Mouse (Mus musculus) ES-E14 (cell line): ENCODE results near the gene 4930590J08Rik. TPM values are rescaled to one million over a fixed set of nuclear protein-coding genes. Genes with fewer than 3 reads are reported as not detected.

Source experiments
- DNase-seq: peaks from one replicate; pipeline ENCODE4 v3.0.0-alpha.2; 2013; ENCODE audit warnings: low read depth, low spot score
- H3K27ac ChIP-seq: 2 replicates; pipeline ENCODE4 v1.5.1; 2012; ENCODE audit warnings: low read depth, mild to moderate bottlenecking, low read length, moderate library complexity, mixed read lengths; ENCODE audit not compliant: poor library complexity, insufficient read depth, severe bottlenecking
- H3K36me3 ChIP-seq: 2 replicates; pipeline ENCODE4 v1.6.1; 2012; ENCODE audit warnings: mild to moderate bottlenecking, low read length, moderate library complexity, mixed read lengths; ENCODE audit not compliant: control insufficient read depth, poor library complexity, insufficient read depth, severe bottlenecking
- H3K4me1 ChIP-seq, 2 experiments: fragments of 150-350 bp in 1 of 2; sonication (generic) in 1 of 2; 2 replicates each; pipeline ENCODE4 v1.6.1; 2012; ENCODE audit warnings: low read length in 2 of 2, mild to moderate bottlenecking in 1 of 2, mixed read lengths in 1 of 2; ENCODE audit not compliant: control insufficient read depth in 2 of 2, insufficient read depth in 2 of 2, poor library complexity in 1 of 2
- H3K4me3 ChIP-seq, 2 experiments: fragments of 150-350 bp in 1 of 2; sonication (generic) in 1 of 2; 2 replicates each; pipeline ENCODE4 v1.5.1; 2012; ENCODE audit warnings: low read length in 2 of 2, low read depth in 1 of 2, mild to moderate bottlenecking in 1 of 2, mixed read lengths in 1 of 2; ENCODE audit not compliant: insufficient read depth in 1 of 2, poor library complexity in 1 of 2, severe bottlenecking in 1 of 2
- H3K9ac ChIP-seq: 2 replicates; pipeline ENCODE4 v1.6.1; 2012; ENCODE audit warnings: low read depth, mild to moderate bottlenecking, low read length, mixed read lengths; ENCODE audit not compliant: poor library complexity, insufficient read depth, severe bottlenecking
- H3K9me3 ChIP-seq: fragments of 150-350 bp; sonication (generic); 2 replicates; pipeline ENCODE4 v1.6.1; 2012; ENCODE audit warnings: low read depth, mild to moderate bottlenecking, low read length; ENCODE audit not compliant: control insufficient read depth, insufficient read depth
- CHD2 ChIP-seq: IDR thresholded peaks from 2 replicates; pipeline ENCODE4 v1.6.1; 2014; ENCODE audit warnings: mild to moderate bottlenecking, low read depth, low read length, inconsistent platforms
- HCFC1 ChIP-seq: IDR thresholded peaks from 2 replicates; pipeline ENCODE4 v1.6.1; 2012; ENCODE audit warnings: low read length, inconsistent platforms, borderline replicate concordance; ENCODE audit not compliant: insufficient read depth
- MAFK ChIP-seq: IDR thresholded peaks from 2 replicates; pipeline ENCODE4 v1.6.1; 2014; ENCODE audit warnings: mild to moderate bottlenecking, low read depth, low read length, inconsistent platforms; ENCODE audit not compliant: insufficient read depth
- ZC3H11A ChIP-seq: IDR thresholded peaks from 2 replicates; pipeline ENCODE4 v1.6.1; 2012; ENCODE audit warnings: low read depth, mild to moderate bottlenecking, inconsistent platforms, low read length, borderline replicate concordance
- ZNF384 ChIP-seq: IDR thresholded peaks from 2 replicates; pipeline ENCODE4 v1.6.1; 2012; ENCODE audit warnings: low read depth, low read length, inconsistent platforms
- in situ Hi-C, 2 experiments: fragments of 600-800 bp; cut with MboI; formaldehyde crosslinking; loops; one replicate each; pipeline ENCODE4 v1.15.1; 2025; ENCODE audit warnings: low sequenced_read_pairs in 2 of 2, inconsistent platforms in 1 of 2; ENCODE audit not compliant: unreplicated experiment in 2 of 2
- total RNA-seq: library from RNA; depleted of rRNA; stranded (reverse); fragments of 300-350 nt; gene quantifications from 2 replicates; pipeline ENCODE4 v1.2.3, GENCODE M21; 2012

4930590J08Rik gene
- total RNA-seq, 1 experiment, result 0.94 TPM

- no peaks in the 10 kb centered on the region for H3K4me1 ChIP-seq
- no peak overlapping the region for H3K27ac ChIP-seq
- no peaks in the 10 kb centered on the region for H3K36me3 ChIP-seq
- no peaks in the 10 kb centered on the region for H3K9me3 ChIP-seq
- TF ChIP-seq MAFK (no peak), CHD2 (no peak), HCFC1 (no peak), ZC3H11A (no peak), ZNF384 (no peak)
- DNase-seq, result peak; percentile 11
- no peak overlapping the region for H3K4me3 ChIP-seq
- H3K9ac ChIP-seq, result no peak overlapping the region
- in situ Hi-C loops, result no loop called here
Measured at GRCm38 (mm10) chr6:91914011-91914410, 11.4 kb downstream of the 4930590J08Rik start.

GRCm38 (mm10) chr6:91917286-91917685 is 14.7 kb downstream of the 4930590J08Rik start:
- no peaks in the 10 kb centered on the region for H3K9me3 ChIP-seq
- H3K27ac ChIP-seq, result no peak overlapping the region
- no peak for TF ChIP-seq ZNF384
- no peak for TF ChIP-seq MAFK
- TF ChIP-seq ZC3H11A, result no peak
- TF ChIP-seq HCFC1, result no peak
- no peak for TF ChIP-seq CHD2
- DNase-seq, result no peak
- no peak overlapping the region for H3K9ac ChIP-seq
- in situ Hi-C loops, result no loop called here
- H3K36me3 ChIP-seq, result no peaks in the 10 kb centered on the region
- H3K4me1 ChIP-seq, result no peaks in the 10 kb centered on the region
- no peak overlapping the region for H3K4me3 ChIP-seq

- Histone ChIP-seq H3K27ac (no peak overlapping the region; the same call in 1 of the 2 replicates), H3K9me3 (no peaks in the 10 kb centered on the region), H3K4me3 (no peak overlapping the region), H3K36me3 (no peaks in the 10 kb centered on the region), H3K9ac (no peak overlapping the region), H3K4me1 (no peaks in the 10 kb centered on the region)
- TF ChIP-seq HCFC1 (no peak), CHD2 (no peak), ZC3H11A (no peak), MAFK (no peak), ZNF384 (no peak)
- in situ Hi-C loops, result no loop called here
- no peak for DNase-seq
Measured at GRCm38 (mm10) chr6:91917716-91918115, 15.1 kb downstream of the 4930590J08Rik start.

GRCm38 (mm10) chr6:91931231-91931630 is 28.6 kb downstream of the 4930590J08Rik start:
- Histone ChIP-seq H3K9me3 (no peaks in the 10 kb centered on the region), H3K9ac (no peak overlapping the region), H3K4me3 (no peak overlapping the region), H3K4me1 (no peaks in the 10 kb centered on the region), H3K27ac (no peak overlapping the region), H3K36me3 (no peaks in the 10 kb centered on the region)
- in situ Hi-C loops, result no loop called here
- TF ChIP-seq CHD2 (no peak), HCFC1 (no peak), ZC3H11A (no peak), MAFK (no peak), ZNF384 (no peak)
- DNase-seq, result no peak

GRCm38 (mm10) chr6:91938491-91938890 is 35.9 kb downstream of the 4930590J08Rik start:
- Histone ChIP-seq H3K4me1 (peaks cover 0 to 6% of the 10 kb centered on the region in 2 experiments; a peak in 1 of 4 replicates), H3K27ac (no peak overlapping the region), H3K4me3 (no peak overlapping the region), H3K9ac (no peak overlapping the region), H3K36me3 (no peaks in the 10 kb centered on the region), H3K9me3 (no peaks in the 10 kb centered on the region)
- DNase-seq, result no peak
- in situ Hi-C loops, result no loop called here
- no peak for TF ChIP-seq HCFC1
